Mouse (Mus musculus): ENCODE measurements around the gene Tfr2.

Tfr2 gene

DNA sequence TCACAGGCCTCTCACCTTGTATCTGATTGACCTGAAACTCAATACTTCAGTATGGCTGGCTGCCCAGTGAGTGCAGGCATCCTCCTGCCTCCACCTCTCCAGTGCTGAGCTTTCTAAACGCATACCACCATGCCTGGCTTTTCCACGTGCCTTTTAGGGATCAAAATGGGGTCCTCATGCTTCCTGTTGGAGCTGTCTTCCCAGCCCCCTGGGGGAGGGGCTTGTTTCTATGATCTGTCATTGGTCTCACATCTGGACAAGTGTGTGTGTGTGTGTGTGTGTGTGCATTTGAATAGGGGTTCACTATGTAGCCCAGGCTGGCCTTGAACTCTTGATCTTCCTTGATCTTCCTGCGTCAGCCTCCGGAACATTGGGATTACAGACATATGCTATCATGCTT, 32.2 kb upstream of the Tfr2 start:
- DNase-seq (ENCODE audit: low spot score in 2 of 2) = no peak

DNA sequence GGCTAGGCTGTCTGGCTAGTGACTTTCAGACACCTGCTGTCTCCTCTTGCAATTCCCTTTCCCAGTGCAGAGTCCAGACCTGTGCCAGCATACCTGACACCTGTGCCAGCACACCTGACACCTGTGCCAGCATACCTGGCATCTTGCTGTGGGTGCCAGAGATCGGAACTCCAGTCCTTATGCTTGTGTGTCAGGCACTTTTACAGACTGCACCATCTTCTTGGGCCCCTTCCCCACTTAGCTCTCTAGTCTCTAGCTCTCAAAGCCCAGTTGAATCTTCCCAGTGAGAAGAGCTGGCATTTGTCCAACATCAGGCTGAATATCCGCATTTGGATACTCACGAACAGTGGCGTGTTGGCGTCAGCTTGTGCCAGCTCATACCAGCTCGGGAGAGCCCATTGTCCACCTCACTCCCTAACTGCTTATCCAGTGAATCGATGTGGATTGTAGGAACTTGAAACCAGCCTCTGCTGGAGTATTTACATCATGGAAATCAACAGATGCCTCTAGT, 30.3 kb upstream of the Tfr2 start:
- peak in 1 of 2 experiments; percentile 80 for DNase-seq (ENCODE audit: low spot score in 2 of 2)

DNA sequence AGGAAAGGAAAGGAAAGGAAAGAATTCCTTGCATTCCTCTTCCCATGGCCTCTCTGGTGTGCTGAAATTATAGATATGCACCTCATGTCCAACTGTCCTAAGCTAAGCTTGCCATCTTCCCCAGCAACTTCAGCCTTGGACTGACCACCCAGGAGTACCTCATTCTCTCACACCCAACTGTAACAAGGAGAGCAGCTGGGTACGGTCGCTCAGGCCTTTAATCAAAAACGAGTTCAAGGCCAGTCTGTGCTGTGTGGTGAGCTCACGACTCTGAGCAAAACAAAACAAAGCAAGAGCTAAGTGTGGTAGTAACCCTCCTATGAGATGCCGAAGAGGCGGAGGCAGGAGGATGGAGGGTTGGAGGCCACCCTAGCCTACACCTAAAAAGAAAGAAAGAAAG, 28.6 kb upstream of the Tfr2 start:
- DNase-seq (ENCODE audit: low spot score in 2 of 2) = no peak

- no peak for DNase-seq (ENCODE audit: low spot score in 2 of 2)
Measured at GRCm38 (mm10) chr5:137541768-137542540, 27.7 kb upstream of the Tfr2 start.

- no peak for DNase-seq (ENCODE audit: low spot score in 2 of 2)
Measured at GRCm38 (mm10) chr5:137544926-137545325, 24.7 kb upstream of the Tfr2 start.

GRCm38 (mm10) chr5:137545596-137545995, 24.0 kb upstream of the Tfr2 start:
- DNase-seq (ENCODE audit: low spot score in 2 of 2) = no peak

DNA sequence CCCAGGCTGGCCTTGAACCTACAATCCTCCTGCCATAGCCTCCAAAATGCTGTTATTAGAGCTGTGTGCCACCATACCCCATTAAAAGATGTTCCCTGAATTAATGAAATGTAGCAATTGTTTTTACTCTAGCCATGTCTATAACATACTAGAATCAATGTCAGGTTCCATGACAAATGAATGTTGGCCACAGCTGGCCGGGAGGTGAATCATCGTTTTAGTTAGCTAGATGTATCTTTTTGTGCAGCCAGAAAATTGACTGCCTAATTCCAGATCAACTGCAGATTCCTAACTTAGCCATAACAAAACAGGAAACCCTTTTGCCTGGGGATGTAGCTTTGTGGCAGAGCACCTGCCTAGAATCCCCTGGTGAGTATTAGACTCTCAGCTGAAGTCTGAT, 19.8 kb upstream of the Tfr2 start:
- DNase-seq (ENCODE audit: low spot score in 2 of 2) = no peak

- DNase-seq (ENCODE audit: low spot score in 2 of 2) = no peak
Measured at GRCm38 (mm10) chr5:137551119-137551518, 18.5 kb upstream of the Tfr2 start.

GRCm38 (mm10) chr5:137553000-137553399, 16.6 kb upstream of the Tfr2 start:
- DNase-seq (ENCODE audit: low spot score in 2 of 2) = no peak

GRCm38 (mm10) chr5:137553411-137553837, 16.2 kb upstream of the Tfr2 start, which contains the start of gene Actl6b:
Actl6b (plus strand) TSS chr5:137553517.
- peak; percentile 96 for DNase-seq (ENCODE audit: low spot score in 2 of 2)

DNA sequence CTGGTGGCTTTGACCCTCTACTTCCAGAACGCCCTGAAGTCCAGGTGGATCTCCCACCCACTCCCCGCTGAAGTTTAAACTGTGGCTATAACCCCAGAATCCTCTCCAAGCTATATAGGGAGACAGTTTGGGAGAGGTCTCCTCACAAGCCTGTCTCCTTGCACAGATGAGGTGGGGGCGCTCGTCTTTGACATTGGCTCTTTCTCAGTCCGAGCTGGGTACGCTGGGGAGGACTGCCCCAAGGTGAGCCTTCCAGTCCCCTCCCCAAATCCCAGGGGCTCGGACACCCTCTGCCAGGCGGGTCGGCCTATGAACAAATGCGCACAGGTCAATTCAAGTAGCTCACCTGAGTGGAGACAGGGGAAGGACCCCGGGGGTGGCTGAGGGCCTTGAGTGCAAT, 15.7 kb upstream of the Tfr2 start:
- DNase-seq (ENCODE audit: low spot score in 2 of 2) = no peak

GRCm38 (mm10) chr5:137561556-137561955, 8.1 kb upstream of the Tfr2 start:
- DNase-seq (ENCODE audit: low spot score in 2 of 2) = no peak

GRCm38 (mm10) chr5:137562965-137563364, 6.7 kb upstream of the Tfr2 start:
- peak in 1 of 2 experiments; percentile 65 for DNase-seq (ENCODE audit: low spot score in 2 of 2)

DNA sequence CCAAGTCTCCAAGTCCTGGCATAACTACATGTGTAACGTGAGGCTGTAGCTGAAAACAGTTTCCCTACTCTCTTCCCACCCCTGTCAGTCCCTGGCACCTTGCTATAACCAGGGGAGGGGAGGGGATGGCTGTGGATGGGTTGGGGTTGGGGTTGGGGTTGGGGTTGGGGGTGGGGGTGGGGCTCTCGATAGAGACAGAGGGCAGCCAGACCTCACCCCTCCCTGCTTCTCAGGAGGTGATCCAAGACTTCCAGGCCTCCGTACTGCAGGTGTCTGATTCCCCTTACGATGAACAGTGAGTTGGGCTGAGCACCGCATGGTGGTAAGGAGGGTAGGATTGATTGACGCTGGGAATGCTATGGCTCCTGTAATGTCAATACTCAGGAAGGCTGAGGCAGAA, 3.9 kb upstream of the Tfr2 start:
- DNase-seq (ENCODE audit: low spot score in 2 of 2) = no peak

GRCm38 (mm10) chr5:137566416-137566815, 3.2 kb upstream of the Tfr2 start:
- no peak for DNase-seq (ENCODE audit: low spot score in 2 of 2)

GRCm38 (mm10) chr5:137568223-137568798, 1.3 kb upstream of the Tfr2 start:
- no peak for DNase-seq (ENCODE audit: low spot score in 2 of 2)

GRCm38 (mm10) chr5:137569031-137569430, 609 bp upstream of the Tfr2 start:
- DNase-seq (ENCODE audit: low spot score in 2 of 2) = no peak

- DNase-seq (ENCODE audit: low spot score in 2 of 2) = no peak
Measured at GRCm38 (mm10) chr5:137570181-137570580, 541 bp downstream of the Tfr2 start.

GRCm38 (mm10) chr5:137570691-137571586, 1.3 kb downstream of the Tfr2 start:
- no peak for DNase-seq (ENCODE audit: low spot score in 2 of 2)

- DNase-seq (ENCODE audit: low spot score in 2 of 2) = peak; percentile 52 to 71
Measured at GRCm38 (mm10) chr5:137574470-137574901, 4.8 kb downstream of the Tfr2 start.

- DNase-seq (ENCODE audit: low spot score in 2 of 2) = no peak
Measured at GRCm38 (mm10) chr5:137580246-137580645, 10.6 kb downstream of the Tfr2 start.

DNA sequence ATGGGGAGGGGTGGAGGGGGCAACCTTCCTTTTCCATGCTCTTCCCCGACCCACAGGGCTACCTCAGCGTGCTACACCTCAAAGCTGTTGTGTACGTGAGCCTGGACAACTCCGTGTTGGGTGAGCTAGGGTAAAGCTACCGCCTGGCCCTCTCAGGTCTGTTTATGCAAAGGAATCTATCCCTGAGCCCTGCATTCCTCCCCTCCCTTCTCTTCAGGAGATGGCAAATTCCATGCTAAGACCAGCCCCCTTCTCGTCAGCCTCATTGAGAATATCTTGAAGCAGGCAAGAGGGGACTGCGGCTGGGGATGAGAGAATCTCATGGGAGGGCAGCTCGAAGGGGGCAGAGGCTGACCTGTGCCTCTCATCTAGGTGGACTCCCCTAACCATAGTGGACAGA, 13.1 kb downstream of the Tfr2 start:
- DNase-seq (ENCODE audit: low spot score in 2 of 2) = no peak

Data from right cerebral cortex, postnatal 10 days (tissue).